Mouse (Mus musculus) forebrain, embryonic 16.5 days (tissue): ENCODE data around the gene Cntnap2. TPM values are rescaled to one million over a fixed set of nuclear protein-coding genes. Genes with fewer than 3 reads are reported as not detected.
A peak's percentile ranks its signal among the peaks of the same experiment; 100 is the strongest.
"Not testable (repeated sequence)": the region's sequence is repeated elsewhere in the genome, so short reads cannot be mapped to it uniquely, and the experiment has no call there.

Source experiments
- ATAC-seq: fragments of 200-750 bp; cut with Nextera tagmentation; 2 replicates; pipeline ENCODE4 v1.8.0; 2017; ENCODE audit warnings: mild to moderate bottlenecking, moderate library complexity
- H3K27ac ChIP-seq: fragments of 300-500 bp; sonication (generic); 2 replicates; pipeline ENCODE4 v1.5.1; 2014; ENCODE audit warnings: low read length, control low read depth
- H3K27me3 ChIP-seq: fragments of 300-500 bp; sonication (generic); replicated peaks from 2 replicates; pipeline ENCODE4 v1.6.1; 2014; ENCODE audit warnings: low read length; ENCODE audit not compliant: control insufficient read depth, insufficient read depth
- H3K36me3 ChIP-seq: fragments of 300-500 bp; sonication (generic); 2 replicates; pipeline ENCODE4 v1.6.1; 2014; ENCODE audit not compliant: control insufficient read depth, insufficient read depth
- H3K4me1 ChIP-seq: fragments of 300-500 bp; sonication (generic); replicated peaks from 2 replicates; pipeline ENCODE4 v1.6.1; 2014; ENCODE audit warnings: low read length; ENCODE audit not compliant: control insufficient read depth, insufficient read depth
- H3K4me2 ChIP-seq: fragments of 300-500 bp; sonication (generic); 2 replicates; pipeline ENCODE4 v1.6.1; 2014; ENCODE audit warnings: mild to moderate bottlenecking, low read length, control low read depth
- H3K4me3 ChIP-seq: fragments of 300-500 bp; sonication (generic); replicated peaks from 2 replicates; pipeline ENCODE4 v1.5.1; 2014; ENCODE audit warnings: mild to moderate bottlenecking, low read length, control low read depth
- H3K9ac ChIP-seq: fragments of 300-500 bp; sonication (generic); replicated peaks from 2 replicates; pipeline ENCODE4 v1.6.1; 2014; ENCODE audit warnings: low read depth, low read length, control low read depth
- H3K9me3 ChIP-seq: fragments of 300-500 bp; sonication (generic); 2 replicates; pipeline ENCODE4 v1.6.1; 2016; ENCODE audit warnings: low read length; ENCODE audit not compliant: control insufficient read depth
- WGBS: fragments of 180-500 bp; shearing (Covaris S2); extraction: QIAGEN DNeasy Blood & Tissue Kit; methylation state at CpG from one replicate; pipeline ENCODE4 v1.1.7; 2014; 5-methylcytosine and 5-hydroxymethylcytosine counted together
- polyA plus RNA-seq: library from polyadenylated mRNA; unstranded; fragments of >200 nt; fragmentation: Nextera tagmentation; extraction: Ambion mirVana; gene quantifications from 2 replicates; pipeline ENCODE4 v1.2.1, GENCODE M21; 2015

Cntnap2 gene
- polyA plus RNA-seq, 1 experiment from 2014 or later, result 72.7 TPM

DNA sequence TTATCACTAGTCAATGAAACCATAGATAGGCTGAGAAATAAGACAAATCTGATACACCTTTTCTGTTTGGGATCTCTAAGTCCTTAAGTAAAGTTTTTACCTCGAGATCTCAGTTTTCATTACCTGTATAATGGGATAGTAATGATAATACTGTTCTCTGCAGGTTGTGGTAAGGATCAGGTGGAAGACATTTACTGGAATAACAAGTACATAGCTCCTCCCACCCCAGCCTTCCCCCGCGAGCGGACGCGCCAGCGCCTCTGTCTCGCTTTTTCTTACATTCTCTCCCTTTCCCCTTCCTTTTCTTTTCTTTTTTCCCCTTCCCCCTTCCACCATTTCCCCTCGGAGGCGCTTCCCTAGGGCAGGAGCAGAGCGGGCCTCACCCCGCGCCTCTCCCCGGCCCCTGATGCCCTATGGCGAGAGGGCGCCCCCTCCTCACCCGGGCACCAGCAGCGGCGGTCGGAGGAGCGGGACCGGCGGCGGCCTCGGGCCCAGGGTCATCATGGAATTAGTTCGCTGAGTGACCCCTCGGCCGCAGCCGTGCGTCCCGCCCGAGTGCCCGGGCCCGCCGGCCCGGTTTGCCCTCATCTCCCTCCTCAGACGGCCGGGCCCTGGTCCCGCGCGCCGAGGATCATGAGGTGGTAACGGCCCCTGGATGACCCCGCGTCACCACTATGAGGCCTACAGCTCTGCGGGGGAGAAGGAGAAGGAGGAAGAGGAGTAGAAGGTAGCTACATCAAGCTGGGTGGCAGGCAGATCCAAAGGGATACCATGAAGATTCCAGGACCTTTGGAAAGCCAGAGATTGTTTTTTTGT lies 1985.4 kb downstream of the Cntnap2 start:
- Histone ChIP-seq H3K36me3 (no peaks in the 10 kb centered on the region), H3K9me3 (no peaks in the 10 kb centered on the region), H3K27me3 (no peaks in the 10 kb centered on the region), H3K4me2 (peak overlapping the region; percentile 67), H3K9ac (peak overlapping the region; percentile 51), H3K27ac (no peak overlapping the region), H3K4me3 (peak overlapping the region; percentile 43), H3K4me1 (peaks cover 16% of the 10 kb centered on the region)
- 5% methylated on average over 46 of the region's 46 CpGs for WGBS
- ATAC-seq, result peak; percentile 43

DNA sequence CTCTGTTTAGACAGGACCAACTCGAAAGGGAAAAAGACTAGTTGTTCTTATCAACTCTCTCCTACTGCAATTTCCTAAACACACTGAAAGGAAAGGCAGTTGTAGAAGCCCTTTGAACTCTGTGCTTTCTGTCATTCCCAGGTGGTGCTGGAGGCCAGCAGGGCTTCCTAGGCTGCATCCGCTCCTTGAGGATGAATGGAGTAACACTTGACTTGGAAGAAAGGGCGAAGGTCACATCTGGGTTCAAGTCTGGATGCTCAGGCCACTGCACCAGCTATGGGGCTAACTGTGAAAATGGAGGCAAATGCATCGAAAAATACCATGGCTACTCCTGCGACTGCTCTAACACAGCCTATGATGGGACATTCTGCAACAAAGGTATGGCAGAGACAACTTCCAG lies 1989.9 kb downstream of the Cntnap2 start:
- no peaks in the 10 kb centered on the region for H3K9me3 ChIP-seq
- H3K36me3 ChIP-seq, result no peaks in the 10 kb centered on the region
- H3K4me2 ChIP-seq, result no peak overlapping the region
- H3K4me3 ChIP-seq, result no peak overlapping the region
- no peak overlapping the region for H3K9ac ChIP-seq
- ATAC-seq, result no peak
- H3K27me3 ChIP-seq, result no peaks in the 10 kb centered on the region
- 86% methylated on average over 5 of the region's 5 CpGs for WGBS
- no peak overlapping the region for H3K27ac ChIP-seq
- H3K4me1 ChIP-seq, result peaks cover 14% of the 10 kb centered on the region

- WGBS, result 19% methylated on average over 7 of the region's 7 CpGs
- ATAC-seq, result peak; percentile 88
- H3K36me3 ChIP-seq, result no peaks in the 10 kb centered on the region
- H3K4me3 ChIP-seq, result no peak overlapping the region
- no peaks in the 10 kb centered on the region for H3K9me3 ChIP-seq
- H3K27me3 ChIP-seq, result no peaks in the 10 kb centered on the region
- H3K4me2 ChIP-seq, result no peak overlapping the region
- peaks cover 9% of the 10 kb centered on the region for H3K4me1 ChIP-seq
- H3K9ac ChIP-seq, result no peak overlapping the region
- peak overlapping the region; percentile 65 for H3K27ac ChIP-seq
Measured at GRCm38 (mm10) chr6:47050319-47051222, 1991.4 kb downstream of the Cntnap2 start.

DNA sequence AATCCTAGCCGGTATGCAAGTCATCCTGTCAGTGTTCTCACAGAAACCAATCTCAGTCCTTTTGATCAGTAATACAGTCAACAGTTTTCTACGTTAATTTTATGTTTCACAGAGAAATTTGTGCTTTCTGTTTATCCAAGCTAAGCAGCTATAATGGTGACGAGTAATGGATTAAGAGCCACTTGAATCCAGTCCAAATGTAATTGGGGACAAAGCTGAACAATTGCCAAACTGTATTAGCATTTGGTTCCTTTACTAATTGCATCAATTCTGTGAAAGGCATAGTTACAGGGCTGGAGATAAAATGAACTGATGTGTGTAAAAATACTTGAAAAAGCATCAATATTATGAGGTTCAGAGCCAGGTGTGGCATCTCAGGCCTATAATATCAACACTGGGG lies 2002.2 kb downstream of the Cntnap2 start:
- Histone ChIP-seq H3K27ac (no peak overlapping the region), H3K4me2 (no peak overlapping the region), H3K9ac (no peak overlapping the region), H3K36me3 (no peaks in the 10 kb centered on the region), H3K9me3 (no peaks in the 10 kb centered on the region), H3K4me1 (no peaks in the 10 kb centered on the region), H3K4me3 (no peak overlapping the region), H3K27me3 (no peaks in the 10 kb centered on the region)
- ATAC-seq, result 0 out of 2 replicates have a peak, but pooled peaks have one; percentile 8
- 17% methylated on average over 3 of the region's 3 CpGs for WGBS

DNA sequence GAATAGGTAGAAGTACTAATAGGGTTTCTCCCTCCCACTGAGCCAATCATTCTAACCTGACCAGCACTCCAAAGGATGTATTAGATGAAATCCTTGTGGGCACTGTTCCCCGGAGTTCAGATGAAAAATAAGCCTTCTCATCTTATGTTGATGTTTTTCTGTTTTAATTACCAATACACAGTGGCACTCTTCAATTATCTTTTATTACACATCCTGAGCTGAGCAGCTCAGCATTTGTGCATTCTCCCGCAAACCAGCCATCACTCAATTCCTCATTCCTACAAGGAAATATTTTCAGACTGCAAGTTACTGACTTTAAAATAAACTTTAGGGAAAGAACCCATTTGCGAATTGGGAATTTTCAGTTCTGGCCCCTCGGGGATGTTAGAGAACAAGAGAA lies 2030.8 kb downstream of the Cntnap2 start:
- 67% methylated on average over 4 of the region's 4 CpGs for WGBS

DNA sequence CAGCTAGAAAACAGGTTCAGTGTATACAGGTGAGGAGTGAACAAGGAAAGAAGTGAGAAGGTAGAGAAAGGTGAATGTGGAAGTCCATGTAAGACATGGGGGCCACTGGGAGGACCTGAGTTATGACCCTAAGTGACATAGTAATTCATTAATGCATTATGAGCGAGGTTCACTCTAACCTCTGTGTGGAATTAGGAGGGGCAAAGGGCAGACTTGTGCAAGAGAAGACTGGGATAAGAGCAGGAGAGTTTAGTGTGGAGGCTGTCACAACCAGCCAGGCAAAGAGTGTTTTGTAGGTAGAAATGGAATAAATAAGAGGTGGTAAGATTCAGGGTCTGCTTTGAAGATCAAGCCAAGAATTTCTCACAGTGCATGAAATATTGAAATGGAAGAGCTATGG lies 2045.8 kb downstream of the Cntnap2 start:
- H3K27ac ChIP-seq, result no peak overlapping the region
- no peaks in the 10 kb centered on the region for H3K27me3 ChIP-seq
- H3K4me1 ChIP-seq, result no peaks in the 10 kb centered on the region
- no peak overlapping the region for H3K4me3 ChIP-seq
- ATAC-seq, result no peak
- H3K9me3 ChIP-seq, result no peaks in the 10 kb centered on the region
- no peak overlapping the region for H3K4me2 ChIP-seq
- no peaks in the 10 kb centered on the region for H3K36me3 ChIP-seq
- H3K9ac ChIP-seq, result no peak overlapping the region
- 70% methylated on average over 1 of the region's 1 CpGs for WGBS

More for the DNA sequence above, 2030.8 kb downstream of the Cntnap2 start:
- no peak overlapping the region for H3K9ac ChIP-seq
- H3K27ac ChIP-seq, result no peak overlapping the region
- H3K27me3 ChIP-seq, result no peaks in the 10 kb centered on the region
- H3K4me3 ChIP-seq, result no peak overlapping the region
- H3K4me1 ChIP-seq, result no peaks in the 10 kb centered on the region
- ATAC-seq, result no peak
- no peak overlapping the region for H3K4me2 ChIP-seq
- H3K36me3 ChIP-seq, result no peaks in the 10 kb centered on the region
- no peaks in the 10 kb centered on the region for H3K9me3 ChIP-seq

DNA sequence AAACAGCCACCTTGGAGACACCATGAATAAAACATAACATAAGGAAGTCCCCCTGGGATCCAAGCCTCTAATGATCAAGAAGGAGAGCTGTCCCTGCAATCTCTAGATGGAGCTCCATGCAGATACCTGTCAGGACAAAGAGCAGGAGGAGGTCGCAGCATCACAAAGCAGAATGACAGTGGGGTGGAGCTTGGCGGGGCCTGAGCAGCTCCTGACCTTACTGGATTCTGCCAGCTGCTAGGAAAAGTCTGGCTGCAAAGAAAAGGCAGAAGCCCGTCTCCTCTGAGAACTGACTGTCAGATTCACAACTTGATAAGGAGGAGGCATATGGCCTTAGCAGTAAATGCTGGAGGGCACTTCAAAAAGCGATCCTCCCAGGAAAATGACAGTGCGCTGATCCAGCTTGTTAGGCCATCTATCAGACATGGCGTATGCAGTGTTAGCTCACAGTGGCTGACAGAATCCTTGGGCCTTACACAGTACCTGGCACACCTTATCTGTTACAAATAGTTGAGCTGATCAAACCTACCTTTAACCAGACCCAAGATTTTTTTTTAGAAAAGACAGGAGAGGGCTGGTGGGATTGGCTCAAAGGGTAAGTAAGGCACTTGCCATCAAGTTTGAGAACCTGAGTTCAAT lies 2050.5 kb downstream of the Cntnap2 start:
- 45% methylated on average over 6 of the region's 6 CpGs for WGBS
- no peak overlapping the region for H3K4me2 ChIP-seq
- ATAC-seq, result no peak
- H3K36me3 ChIP-seq, result no peaks in the 10 kb centered on the region
- no peak overlapping the region for H3K4me3 ChIP-seq
- H3K27ac ChIP-seq, result no peak overlapping the region
- H3K9me3 ChIP-seq, result no peaks in the 10 kb centered on the region
- H3K9ac ChIP-seq, result no peak overlapping the region
- H3K27me3 ChIP-seq, result no peaks in the 10 kb centered on the region
- no peaks in the 10 kb centered on the region for H3K4me1 ChIP-seq

DNA sequence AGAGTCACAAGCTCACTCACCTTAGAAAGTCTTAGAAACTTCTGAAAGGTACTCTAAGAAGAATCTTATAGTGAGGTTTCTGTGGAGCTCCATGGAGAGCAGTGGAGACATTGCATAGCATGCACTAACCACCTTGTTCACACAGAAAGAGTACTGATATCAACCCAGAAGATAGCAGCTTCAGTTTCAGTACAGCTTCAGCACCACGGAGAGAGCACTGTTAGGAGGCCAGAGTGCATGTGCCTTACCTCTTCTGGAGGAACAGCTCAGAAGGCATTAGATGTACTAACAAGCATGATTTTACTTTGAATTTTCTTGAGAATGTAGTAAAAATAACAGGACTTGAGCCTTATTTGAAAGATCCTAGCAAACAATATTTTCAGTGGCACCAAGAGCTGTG lies 2074.9 kb downstream of the Cntnap2 start:
- not testable (repeated sequence) for H3K9me3 ChIP-seq, H3K4me2 ChIP-seq, ATAC-seq, H3K36me3 ChIP-seq, H3K4me3 ChIP-seq, H3K9ac ChIP-seq, H3K4me1 ChIP-seq, H3K27ac ChIP-seq, H3K27me3 ChIP-seq
- no CpG with 5 or more reads among the region's 1 CpGs for WGBS

- not testable (repeated sequence) for ATAC-seq
Measured at GRCm38 (mm10) chr6:47153018-47153417, 2093.9 kb downstream of the Cntnap2 start.

More at GRCm38 (mm10) chr6:47153018-47153417, 2093.9 kb downstream of the Cntnap2 start:
- no CpG with 5 or more reads among the region's 1 CpGs for WGBS
- H3K4me3 ChIP-seq, H3K36me3 ChIP-seq, H3K9me3 ChIP-seq, H3K4me1 ChIP-seq, H3K4me2 ChIP-seq, H3K9ac ChIP-seq, H3K27me3 ChIP-seq, H3K27ac ChIP-seq: not testable (repeated sequence)
